Mouse (Mus musculus): ENCODE measurements at regions not wholly inside any gene's neighbourhood (a gene's known extent, or its start where the extent isn't known, plus 50 kb on each side); places are given as distances from the start of the nearest gene placed in this dataset.

- no peaks in the 10 kb centered on the region for H3K9me3 ChIP-seq (ENCODE audit: control insufficient read depth, low read length)
- no peak overlapping the region for H3K4me2 ChIP-seq (ENCODE audit: low read depth, low read length)
- H3K4me1 ChIP-seq (ENCODE audit: control insufficient read depth, insufficient read depth, low read length): no peaks in the 10 kb centered on the region
- no peaks in the 10 kb centered on the region for H3K36me3 ChIP-seq (ENCODE audit: control insufficient read depth, insufficient read depth, low read length)
- DNase-seq (ENCODE audit: low spot score) (no peak), ATAC-seq (ENCODE audit: low read depth) (no peak)
- no peak overlapping the region for H3K4me3 ChIP-seq (ENCODE audit: low read depth, low read length)
- no peak overlapping the region for H3K9ac ChIP-seq (ENCODE audit: low read depth, low read length)
- H3K27me3 ChIP-seq (replicated peaks; ENCODE audit: control insufficient read depth, insufficient read depth, low read length): no peaks in the 10 kb centered on the region
- H3K27ac ChIP-seq (replicated peaks; ENCODE audit: low read depth, low read length): no peak overlapping the region
Measured at GRCm38 (mm10) chr3:3746542-3746941, 2004.1 kb upstream of the Gm8797 start.

- Histone ChIP-seq H3K27ac (replicated peaks; ENCODE audit: low read depth, low read length) (no peak overlapping the region), H3K27me3 (replicated peaks; ENCODE audit: control insufficient read depth, insufficient read depth, low read length) (no peaks in the 10 kb centered on the region), H3K4me3 (ENCODE audit: low read depth, low read length) (no peak overlapping the region), H3K36me3 (ENCODE audit: control insufficient read depth, insufficient read depth, low read length) (no peaks in the 10 kb centered on the region), H3K4me2 (ENCODE audit: low read depth, low read length) (no peak overlapping the region), H3K9me3 (ENCODE audit: control insufficient read depth, low read length) (no peaks in the 10 kb centered on the region), H3K9ac (ENCODE audit: low read depth, low read length) (no peak overlapping the region), H3K4me1 (ENCODE audit: control insufficient read depth, insufficient read depth, low read length) (no peaks in the 10 kb centered on the region)
- peak; percentile 36 for DNase-seq (ENCODE audit: low spot score)
- WGBS: 8% methylated on average over 5 of the region's 5 CpGs
- ATAC-seq (ENCODE audit: low read depth): no peak
Measured at GRCm38 (mm10) chr3:3751596-3752251, 1998.9 kb upstream of the Gm8797 start.

DNA sequence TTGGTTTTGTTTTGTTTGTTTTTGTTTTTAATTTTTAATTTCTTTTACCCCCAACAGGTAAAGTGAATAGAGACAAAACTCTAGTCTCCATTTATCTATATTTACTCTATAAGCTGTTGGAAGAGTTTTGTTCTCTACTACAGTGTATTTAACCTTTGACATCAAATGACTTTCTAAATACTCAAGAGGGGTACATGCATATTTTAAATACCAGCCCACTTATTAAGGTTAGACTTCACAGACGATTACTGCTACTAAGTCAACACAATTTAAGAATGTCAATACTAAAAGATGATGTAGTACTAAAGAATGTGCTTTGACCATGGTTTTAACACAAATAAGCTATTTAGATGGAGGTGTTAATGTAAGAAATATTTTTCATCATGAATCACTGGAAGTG lies 1989.3 kb upstream of the Gm8797 start:
- no peaks in the 10 kb centered on the region for H3K4me1 ChIP-seq (ENCODE audit: control insufficient read depth, insufficient read depth, low read length)
- WGBS: 17% methylated on average over 1 of the region's 1 CpGs
- ATAC-seq (ENCODE audit: low read depth): no peak

GRCm38 (mm10) chr3:3784200-3784599 lies 1966.4 kb upstream of the Gm8797 start:
- ATAC-seq (ENCODE audit: low read depth) (peak; percentile 57; the same call in 1 of the 2 replicates), DNase-seq (ENCODE audit: low spot score) (peak; percentile 43)
- no peak overlapping the region for H3K9ac ChIP-seq (ENCODE audit: low read depth, low read length)
- no peak overlapping the region for H3K4me3 ChIP-seq (ENCODE audit: low read depth, low read length)
- no peaks in the 10 kb centered on the region for H3K4me1 ChIP-seq (ENCODE audit: control insufficient read depth, insufficient read depth, low read length)
- 65% methylated on average over 3 of the region's 3 CpGs for WGBS
- H3K36me3 ChIP-seq (ENCODE audit: control insufficient read depth, insufficient read depth, low read length): no peaks in the 10 kb centered on the region
- H3K9me3 ChIP-seq (ENCODE audit: control insufficient read depth, low read length): no peaks in the 10 kb centered on the region
- no peak overlapping the region for H3K27ac ChIP-seq (replicated peaks; ENCODE audit: low read depth, low read length)
- H3K27me3 ChIP-seq (replicated peaks; ENCODE audit: control insufficient read depth, insufficient read depth, low read length): no peaks in the 10 kb centered on the region
- no peak overlapping the region for H3K4me2 ChIP-seq (ENCODE audit: low read depth, low read length)

More for the DNA sequence above, 1989.3 kb upstream of the Gm8797 start:
- H3K9me3 ChIP-seq (ENCODE audit: control insufficient read depth, low read length): no peaks in the 10 kb centered on the region
- H3K4me3 ChIP-seq (ENCODE audit: low read depth, low read length): no peak overlapping the region
- no peak for DNase-seq (ENCODE audit: low spot score)
- H3K27me3 ChIP-seq (replicated peaks; ENCODE audit: control insufficient read depth, insufficient read depth, low read length): no peaks in the 10 kb centered on the region
- no peak overlapping the region for H3K4me2 ChIP-seq (ENCODE audit: low read depth, low read length)
- no peaks in the 10 kb centered on the region for H3K36me3 ChIP-seq (ENCODE audit: control insufficient read depth, insufficient read depth, low read length)
- H3K9ac ChIP-seq (ENCODE audit: low read depth, low read length): no peak overlapping the region
- no peak overlapping the region for H3K27ac ChIP-seq (replicated peaks; ENCODE audit: low read depth, low read length)

GRCm38 (mm10) chr3:3786039-3786438 lies 1964.6 kb upstream of the Gm8797 start:
- WGBS: 64% methylated on average over 2 of the region's 2 CpGs
- Histone ChIP-seq H3K4me3 (ENCODE audit: low read depth, low read length) (no peak overlapping the region), H3K36me3 (ENCODE audit: control insufficient read depth, insufficient read depth, low read length) (no peaks in the 10 kb centered on the region), H3K4me1 (ENCODE audit: control insufficient read depth, insufficient read depth, low read length) (no peaks in the 10 kb centered on the region), H3K9me3 (ENCODE audit: control insufficient read depth, low read length) (no peaks in the 10 kb centered on the region), H3K27me3 (replicated peaks; ENCODE audit: control insufficient read depth, insufficient read depth, low read length) (no peaks in the 10 kb centered on the region), H3K27ac (replicated peaks; ENCODE audit: low read depth, low read length) (no peak overlapping the region), H3K4me2 (ENCODE audit: low read depth, low read length) (no peak overlapping the region), H3K9ac (ENCODE audit: low read depth, low read length) (no peak overlapping the region)
- no peak for ATAC-seq (ENCODE audit: low read depth)
- DNase-seq (ENCODE audit: low spot score): peak; percentile 2

GRCm38 (mm10) chr3:3807821-3808220 lies 1942.8 kb upstream of the Gm8797 start:
- no peak overlapping the region for H3K27ac ChIP-seq (replicated peaks; ENCODE audit: low read depth, low read length)
- ATAC-seq (ENCODE audit: low read depth) (no peak), DNase-seq (ENCODE audit: low spot score) (no peak)
- no peak overlapping the region for H3K4me3 ChIP-seq (ENCODE audit: low read depth, low read length)
- no peaks in the 10 kb centered on the region for H3K36me3 ChIP-seq (ENCODE audit: control insufficient read depth, insufficient read depth, low read length)
- no peak overlapping the region for H3K9ac ChIP-seq (ENCODE audit: low read depth, low read length)
- 86% methylated on average over 1 of the region's 1 CpGs for WGBS
- no peaks in the 10 kb centered on the region for H3K9me3 ChIP-seq (ENCODE audit: control insufficient read depth, low read length)
- H3K27me3 ChIP-seq (replicated peaks; ENCODE audit: control insufficient read depth, insufficient read depth, low read length): no peaks in the 10 kb centered on the region
- no peak overlapping the region for H3K4me2 ChIP-seq (ENCODE audit: low read depth, low read length)
- no peaks in the 10 kb centered on the region for H3K4me1 ChIP-seq (ENCODE audit: control insufficient read depth, insufficient read depth, low read length)

DNA sequence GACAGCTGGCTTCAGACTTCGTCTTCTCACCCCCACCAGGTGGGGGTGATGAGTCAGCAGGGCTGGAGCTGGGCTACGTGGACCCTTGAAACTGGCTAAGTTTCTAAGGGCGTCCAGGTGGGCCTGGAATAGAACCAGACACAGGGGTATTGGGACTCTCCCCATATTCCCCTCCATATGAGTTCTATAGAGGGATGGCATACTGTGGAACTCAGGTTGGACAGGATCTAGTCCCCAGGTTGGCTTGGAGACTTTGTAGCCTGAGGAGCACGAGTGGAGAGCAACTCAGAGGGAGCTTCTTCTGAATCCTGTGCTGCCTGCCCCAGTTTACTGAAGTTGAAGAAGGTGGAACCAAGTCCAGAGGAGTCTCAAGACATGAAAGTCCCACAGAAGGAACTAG lies 1921.6 kb upstream of the Gm8797 start:
- 72% methylated on average over 4 of the region's 4 CpGs for WGBS
- H3K4me2 ChIP-seq (ENCODE audit: low read depth, low read length): no peak overlapping the region
- H3K9me3 ChIP-seq (ENCODE audit: control insufficient read depth, low read length): no peaks in the 10 kb centered on the region
- DNase-seq (ENCODE audit: low spot score) (no peak), ATAC-seq (ENCODE audit: low read depth) (no peak)
- no peaks in the 10 kb centered on the region for H3K36me3 ChIP-seq (ENCODE audit: control insufficient read depth, insufficient read depth, low read length)
- no peaks in the 10 kb centered on the region for H3K4me1 ChIP-seq (ENCODE audit: control insufficient read depth, insufficient read depth, low read length)
- no peaks in the 10 kb centered on the region for H3K27me3 ChIP-seq (replicated peaks; ENCODE audit: control insufficient read depth, insufficient read depth, low read length)
- no peak overlapping the region for H3K27ac ChIP-seq (replicated peaks; ENCODE audit: low read depth, low read length)
- H3K4me3 ChIP-seq (ENCODE audit: low read depth, low read length): no peak overlapping the region
- H3K9ac ChIP-seq (ENCODE audit: low read depth, low read length): no peak overlapping the region

DNA sequence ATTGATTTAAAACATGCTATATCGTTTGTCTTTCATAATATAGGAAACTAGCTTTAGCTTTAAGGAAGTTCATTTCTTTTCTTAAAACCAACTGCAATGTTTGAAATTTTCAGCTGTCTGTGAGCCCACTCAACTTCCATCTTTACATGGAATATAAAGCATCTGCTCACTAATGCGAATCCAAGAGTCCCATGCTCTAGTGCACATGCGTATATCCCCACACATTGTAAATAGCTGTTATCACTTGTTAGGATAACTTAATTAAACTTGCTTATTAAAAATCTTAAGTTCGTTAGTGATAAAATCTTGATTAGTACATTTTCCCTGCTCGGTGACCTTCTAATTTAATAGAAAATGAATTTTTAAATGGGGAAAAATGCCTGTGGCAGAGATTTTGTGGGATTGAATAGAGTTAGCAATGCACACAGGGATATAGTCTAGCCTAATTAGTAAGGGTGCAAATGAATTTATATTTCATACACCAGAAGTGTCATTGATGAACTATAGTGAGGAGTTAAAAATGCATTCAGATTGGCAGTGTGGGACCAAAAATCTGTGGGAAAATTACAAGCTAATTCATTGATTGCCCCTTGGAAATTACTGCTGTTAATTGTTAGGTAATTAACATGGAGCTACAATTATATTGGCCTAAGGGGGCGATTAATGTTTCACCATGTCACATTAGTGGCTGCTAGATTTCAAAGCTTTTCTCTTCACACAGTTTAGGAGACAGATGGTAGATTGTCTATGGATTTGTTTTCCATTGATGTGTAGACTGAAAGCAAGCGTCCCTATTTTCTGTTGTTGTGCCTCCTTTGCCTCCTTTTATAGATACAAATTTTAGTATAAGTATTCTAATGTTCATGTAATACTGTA lies 1919.0 kb upstream of the Gm8797 start:
- no peaks in the 10 kb centered on the region for H3K27me3 ChIP-seq (replicated peaks; ENCODE audit: control insufficient read depth, insufficient read depth, low read length)
- H3K9ac ChIP-seq (ENCODE audit: low read depth, low read length): no peak overlapping the region
- H3K27ac ChIP-seq (replicated peaks; ENCODE audit: low read depth, low read length): no peak overlapping the region
- DNase-seq (ENCODE audit: low spot score) (no peak), ATAC-seq (ENCODE audit: low read depth) (no peak)
- 83% methylated on average over 7 of the region's 7 CpGs for WGBS
- H3K9me3 ChIP-seq (ENCODE audit: control insufficient read depth, low read length): no peaks in the 10 kb centered on the region
- H3K4me3 ChIP-seq (ENCODE audit: low read depth, low read length): no peak overlapping the region
- no peaks in the 10 kb centered on the region for H3K36me3 ChIP-seq (ENCODE audit: control insufficient read depth, insufficient read depth, low read length)
- no peaks in the 10 kb centered on the region for H3K4me1 ChIP-seq (ENCODE audit: control insufficient read depth, insufficient read depth, low read length)
- no peak overlapping the region for H3K4me2 ChIP-seq (ENCODE audit: low read depth, low read length)
